Mouse (Mus musculus) heart, embryonic 11.5 days (tissue): ENCODE results near the gene Atp5d. TPM values are rescaled to one million over a fixed set of nuclear protein-coding genes. Genes with fewer than 3 reads are reported as not detected.
A peak's percentile ranks its signal among the peaks of the same experiment; 100 is the strongest.

Experiments used
- ATAC-seq: fragments of 200-750 bp; cut with Nextera tagmentation; replicated peaks from 2 replicates; pipeline ENCODE4 v1.8.0; 2017; ENCODE audit warnings: moderate library complexity; ENCODE audit not compliant: insufficient number of reproducible peaks, low FRiP score, low TSS enrichment
- H3K27ac ChIP-seq: fragments of 300-500 bp; sonication (generic); 2 replicates; pipeline ENCODE4 v1.5.1; 2014; ENCODE audit warnings: mild to moderate bottlenecking, low read depth, low read length
- H3K27me3 ChIP-seq: fragments of 300-500 bp; sonication (generic); 2 replicates; pipeline ENCODE4 v1.6.1; 2014; ENCODE audit warnings: mild to moderate bottlenecking, low read length, mixed read lengths; ENCODE audit not compliant: control insufficient read depth, insufficient read depth
- H3K36me3 ChIP-seq: fragments of 300-500 bp; sonication (generic); 2 replicates; pipeline ENCODE4 v1.6.1; 2014; ENCODE audit warnings: mild to moderate bottlenecking, low read length, moderate library complexity, mixed read lengths; ENCODE audit not compliant: control insufficient read depth, insufficient read depth
- H3K4me1 ChIP-seq: fragments of 300-500 bp; sonication (generic); 2 replicates; pipeline ENCODE4 v1.6.1; 2014; ENCODE audit warnings: low read length; ENCODE audit not compliant: control insufficient read depth, insufficient read depth
- H3K4me2 ChIP-seq: fragments of 300-500 bp; sonication (generic); 2 replicates; pipeline ENCODE4 v1.6.1; 2014; ENCODE audit warnings: mild to moderate bottlenecking, moderate library complexity
- H3K4me3 ChIP-seq: fragments of 300-500 bp; sonication (generic); 2 replicates; pipeline ENCODE4 v1.5.1; 2014; ENCODE audit warnings: low read depth, low read length
- H3K9ac ChIP-seq: fragments of 300-500 bp; sonication (generic); 2 replicates; pipeline ENCODE4 v1.6.1; 2014; ENCODE audit warnings: mild to moderate bottlenecking, low read depth, low read length, moderate library complexity
- H3K9me3 ChIP-seq: fragments of 300-500 bp; sonication (generic); replicated peaks from 2 replicates; pipeline ENCODE4 v1.6.1; 2016; ENCODE audit warnings: low read length; ENCODE audit not compliant: control insufficient read depth
- WGBS: fragments of 180-500 bp; shearing (Covaris S2); extraction: QIAGEN DNeasy Blood & Tissue Kit; methylation state at CpG from one replicate; pipeline ENCODE4 v1.1.7; 2014; ENCODE audit not compliant: insufficient replicate concordance; 5-methylcytosine and 5-hydroxymethylcytosine counted together
- polyA plus RNA-seq: library from polyadenylated mRNA; unstranded; fragments of >200 nt; fragmentation: Nextera tagmentation; extraction: Ambion mirVana; gene quantifications from 2 replicates; pipeline ENCODE4 v1.2.1, GENCODE M21; 2014

The Atp5d gene
- polyA plus RNA-seq, 1 experiment from 2014 or later: 785 TPM

DNA sequence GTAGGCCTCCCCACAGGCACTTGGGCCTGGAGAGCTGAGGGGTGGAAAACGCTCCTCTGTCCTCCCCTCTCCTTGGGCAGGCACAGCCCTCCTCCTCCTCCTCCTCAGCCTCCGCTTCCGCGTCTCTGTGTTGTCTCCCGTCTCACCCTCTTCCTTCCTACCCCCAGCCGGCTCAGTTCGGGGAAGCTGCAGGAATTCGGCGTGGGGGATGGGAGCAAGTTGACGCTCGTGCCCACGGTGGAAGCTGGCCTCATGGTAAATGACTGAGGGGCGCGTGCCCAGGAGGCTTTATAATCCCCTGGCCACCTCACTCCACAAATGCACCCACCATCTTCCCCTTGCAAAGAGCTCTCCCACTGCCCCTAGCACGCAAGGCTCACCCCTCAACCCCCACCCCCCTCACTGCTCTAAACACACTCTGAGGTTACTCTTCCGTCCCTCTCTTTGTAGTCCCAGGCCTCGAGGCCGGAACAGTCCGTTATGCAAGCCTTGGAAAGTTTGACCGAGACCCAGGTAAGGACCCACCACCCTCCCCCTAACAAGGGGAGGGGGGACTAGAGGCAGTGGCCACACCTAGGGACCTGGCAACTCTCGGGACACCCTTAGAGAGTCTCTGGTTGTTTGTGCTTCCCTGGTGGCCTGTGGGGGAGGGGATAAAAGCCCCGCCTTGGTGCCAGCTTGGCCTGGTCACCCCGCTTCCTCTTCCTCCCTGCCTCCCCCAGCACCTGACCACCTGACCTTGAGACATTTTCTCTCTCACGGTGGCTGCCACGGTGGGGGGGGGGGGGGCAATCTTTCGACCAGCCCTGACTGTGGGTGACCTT lies 13.0 kb downstream of the Atp5d start:
- Histone ChIP-seq H3K27me3 (no peaks in the 10 kb centered on the region), H3K4me3 (peak overlapping the region; percentile 96), H3K36me3 (peaks cover 42% of the 10 kb centered on the region), H3K4me1 (peaks cover 56% of the 10 kb centered on the region), H3K27ac (peak overlapping the region; percentile 99), H3K9ac (peak overlapping the region; percentile 99), H3K4me2 (peak overlapping the region; percentile 92), H3K9me3 (no peaks in the 10 kb centered on the region)
- 2% methylated on average over 23 of the region's 26 CpGs for WGBS
- no peak for ATAC-seq

DNA sequence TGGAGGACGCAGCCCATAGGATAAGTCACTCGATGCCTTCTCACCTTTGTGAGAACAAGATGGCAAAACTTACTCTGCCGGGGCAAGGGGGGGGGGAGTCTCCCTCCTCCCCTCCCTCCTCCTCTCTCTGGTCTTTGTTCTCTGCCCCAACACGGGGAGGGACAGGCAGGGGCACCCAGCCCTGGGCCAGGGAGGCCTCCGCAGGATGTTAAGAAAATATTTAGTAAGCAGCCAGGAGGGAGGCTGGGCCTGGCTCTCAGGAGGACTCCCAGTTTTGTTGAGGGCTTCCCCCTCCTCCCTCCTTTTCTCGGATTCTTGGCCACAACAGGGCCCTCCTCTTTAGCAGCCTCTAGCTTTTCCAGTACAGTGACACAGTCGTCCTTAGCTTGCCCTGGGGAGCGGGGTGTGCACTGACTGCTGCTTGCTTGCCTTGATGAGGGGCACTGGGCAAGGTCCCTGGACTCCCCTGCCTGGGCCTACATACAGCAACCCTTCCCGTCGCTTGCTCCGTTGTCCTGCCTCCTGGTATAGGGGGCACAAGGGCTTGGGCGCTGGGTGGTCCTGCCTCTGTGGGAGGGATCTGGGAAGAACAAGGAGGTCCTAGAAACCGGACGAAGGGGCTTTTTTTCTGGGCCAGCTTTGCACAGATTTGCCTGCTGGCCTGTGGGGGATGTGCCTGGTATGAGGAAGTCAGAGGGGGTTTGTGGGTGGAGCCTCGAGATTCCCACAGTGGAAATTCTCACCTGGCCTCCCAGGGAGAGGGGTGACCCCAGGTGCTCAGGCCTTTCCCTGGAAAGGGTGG lies 13.8 kb downstream of the Atp5d start:
- Histone ChIP-seq H3K9me3 (no peaks in the 10 kb centered on the region), H3K4me3 (peak overlapping the region; percentile 96), H3K27me3 (no peaks in the 10 kb centered on the region), H3K4me1 (peaks cover 56% of the 10 kb centered on the region), H3K4me2 (peak overlapping the region; percentile 92), H3K36me3 (peaks cover 49% of the 10 kb centered on the region), H3K27ac (peak overlapping the region; percentile 99), H3K9ac (peak overlapping the region; percentile 99)
- ATAC-seq: no peak
- WGBS: 14% methylated on average over 15 of the region's 15 CpGs

DNA sequence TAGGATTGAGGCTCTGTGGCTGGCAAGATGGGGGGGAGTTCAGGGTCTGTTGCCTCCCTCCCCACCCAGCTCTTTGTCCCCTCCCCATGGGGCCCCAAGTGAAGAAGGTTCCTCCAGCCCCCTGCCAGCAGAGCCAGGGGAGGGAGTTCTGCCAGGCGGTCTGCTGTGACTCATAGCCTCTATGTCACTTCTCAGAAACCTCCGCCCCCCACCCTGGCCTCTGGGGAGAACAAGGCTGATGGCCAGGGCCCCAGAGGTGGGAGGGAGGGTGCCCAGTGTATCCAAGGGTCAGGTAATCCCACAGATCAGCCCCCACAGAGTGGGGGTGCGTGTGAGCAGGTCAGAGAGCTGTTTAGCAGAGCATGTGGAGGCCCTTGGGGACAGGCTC lies 14.4 kb downstream of the Atp5d start:
- ATAC-seq: no peak
- no peaks in the 10 kb centered on the region for H3K9me3 ChIP-seq
- H3K36me3 ChIP-seq: peaks cover 49% of the 10 kb centered on the region
- 31% methylated on average over 3 of the region's 3 CpGs for WGBS
- H3K4me1 ChIP-seq: peaks cover 56% of the 10 kb centered on the region
- peak overlapping the region; percentile 92 for H3K4me2 ChIP-seq
- peak overlapping the region; percentile 96 for H3K4me3 ChIP-seq
- no peaks in the 10 kb centered on the region for H3K27me3 ChIP-seq
- H3K9ac ChIP-seq: peak overlapping the region; percentile 99
- peak overlapping the region; percentile 99 for H3K27ac ChIP-seq

DNA sequence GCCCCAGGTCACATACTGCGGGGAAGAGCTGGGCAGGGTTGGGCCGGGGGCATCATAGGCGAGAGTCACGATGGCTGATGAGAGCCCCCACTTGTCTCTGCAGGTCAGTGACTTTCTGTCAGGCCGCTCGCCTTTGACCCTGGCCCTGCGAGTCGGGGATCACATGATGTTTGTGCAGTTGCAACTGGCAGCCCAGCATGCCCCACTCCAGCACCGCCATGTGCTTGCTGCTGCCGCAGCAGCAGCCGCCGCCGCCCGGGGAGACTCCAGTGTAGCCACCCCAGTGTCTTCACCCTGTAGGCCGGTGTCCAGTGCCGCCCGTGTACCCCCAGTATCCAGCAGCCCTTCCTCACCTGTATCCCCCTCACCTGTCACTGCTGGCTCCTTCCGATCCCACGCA lies 15.3 kb downstream of the Atp5d start:
- peak overlapping the region; percentile 96 for H3K4me3 ChIP-seq

DNA sequence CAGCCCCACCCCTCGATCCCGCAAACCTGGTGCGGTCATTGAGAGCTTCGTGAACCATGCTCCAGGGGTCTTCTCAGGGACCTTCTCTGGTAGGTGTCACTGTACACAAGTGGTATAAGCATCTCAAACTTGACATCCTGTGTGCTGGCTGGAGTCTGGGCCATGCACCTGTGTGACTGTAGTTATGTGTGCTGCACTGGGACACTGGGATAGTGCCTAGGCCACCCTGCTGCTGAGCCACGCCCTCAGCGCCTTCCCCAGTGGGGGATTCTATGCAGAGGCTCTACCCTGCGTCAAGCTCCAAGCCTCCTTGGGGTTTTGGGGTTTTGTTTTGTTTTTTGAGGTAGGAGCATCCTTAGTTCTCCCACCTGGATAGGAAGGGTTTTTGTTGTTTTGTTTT lies 16.0 kb downstream of the Atp5d start:
- 85% methylated on average over 7 of the region's 7 CpGs for WGBS
- peaks cover 49% of the 10 kb centered on the region for H3K36me3 ChIP-seq
- no peak overlapping the region; the same call in 1 of the 2 replicates for H3K4me2 ChIP-seq
- no peak overlapping the region for H3K27ac ChIP-seq
- no peak for ATAC-seq
- H3K27me3 ChIP-seq: no peaks in the 10 kb centered on the region
- no peaks in the 10 kb centered on the region for H3K9me3 ChIP-seq
- no peak overlapping the region for H3K4me3 ChIP-seq
- peaks cover 71% of the 10 kb centered on the region for H3K4me1 ChIP-seq
- H3K9ac ChIP-seq: 0 out of 2 replicates have a peak overlapping the region, but pooled peaks have one; percentile 29

More for the DNA sequence above, 15.3 kb downstream of the Atp5d start:
- no peak for ATAC-seq
- no peaks in the 10 kb centered on the region for H3K27me3 ChIP-seq
- H3K9ac ChIP-seq: 0 out of 2 replicates have a peak overlapping the region, but pooled peaks have one; percentile 43
- H3K4me2 ChIP-seq: peak overlapping the region; percentile 92
- H3K36me3 ChIP-seq: peaks cover 49% of the 10 kb centered on the region
- H3K9me3 ChIP-seq: no peaks in the 10 kb centered on the region
- H3K4me1 ChIP-seq: peaks cover 64% of the 10 kb centered on the region
- 84% methylated on average over 19 of the region's 19 CpGs for WGBS
- H3K27ac ChIP-seq: peak overlapping the region; percentile 99; the same call in 1 of the 2 replicates

DNA sequence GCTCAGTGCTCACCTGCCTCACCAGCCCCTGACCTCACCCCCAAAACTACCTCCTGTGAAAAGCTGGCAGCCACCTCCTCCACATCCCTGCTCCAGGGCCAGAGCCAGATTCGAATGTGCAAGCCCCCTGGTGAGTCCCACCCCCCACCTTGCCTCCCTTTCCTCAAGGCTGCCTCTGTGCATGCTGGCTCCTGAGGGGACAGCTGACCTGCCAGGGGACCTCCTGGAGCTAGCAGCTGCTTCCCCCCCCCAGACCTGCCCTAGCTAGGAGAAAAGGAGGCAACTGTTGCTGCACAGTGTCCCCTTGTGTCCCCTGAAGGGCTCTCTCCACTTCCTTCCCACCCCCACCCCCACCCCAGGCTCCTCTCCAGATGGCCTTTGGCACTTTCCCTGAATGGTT lies 16.8 kb downstream of the Atp5d start:
- Histone ChIP-seq H3K9me3 (no peaks in the 10 kb centered on the region), H3K27me3 (no peaks in the 10 kb centered on the region), H3K4me3 (0 out of 2 replicates have a peak overlapping the region, but pooled peaks have one; percentile 2), H3K4me1 (peaks cover 75% of the 10 kb centered on the region), H3K27ac (0 out of 2 replicates have a peak overlapping the region, but pooled peaks have one; percentile 47), H3K4me2 (no peak overlapping the region), H3K36me3 (peaks cover 49% of the 10 kb centered on the region), H3K9ac (0 out of 2 replicates have a peak overlapping the region, but pooled peaks have one; percentile 12)
- no peak for ATAC-seq
- 53% methylated on average over 1 of the region's 1 CpGs for WGBS

DNA sequence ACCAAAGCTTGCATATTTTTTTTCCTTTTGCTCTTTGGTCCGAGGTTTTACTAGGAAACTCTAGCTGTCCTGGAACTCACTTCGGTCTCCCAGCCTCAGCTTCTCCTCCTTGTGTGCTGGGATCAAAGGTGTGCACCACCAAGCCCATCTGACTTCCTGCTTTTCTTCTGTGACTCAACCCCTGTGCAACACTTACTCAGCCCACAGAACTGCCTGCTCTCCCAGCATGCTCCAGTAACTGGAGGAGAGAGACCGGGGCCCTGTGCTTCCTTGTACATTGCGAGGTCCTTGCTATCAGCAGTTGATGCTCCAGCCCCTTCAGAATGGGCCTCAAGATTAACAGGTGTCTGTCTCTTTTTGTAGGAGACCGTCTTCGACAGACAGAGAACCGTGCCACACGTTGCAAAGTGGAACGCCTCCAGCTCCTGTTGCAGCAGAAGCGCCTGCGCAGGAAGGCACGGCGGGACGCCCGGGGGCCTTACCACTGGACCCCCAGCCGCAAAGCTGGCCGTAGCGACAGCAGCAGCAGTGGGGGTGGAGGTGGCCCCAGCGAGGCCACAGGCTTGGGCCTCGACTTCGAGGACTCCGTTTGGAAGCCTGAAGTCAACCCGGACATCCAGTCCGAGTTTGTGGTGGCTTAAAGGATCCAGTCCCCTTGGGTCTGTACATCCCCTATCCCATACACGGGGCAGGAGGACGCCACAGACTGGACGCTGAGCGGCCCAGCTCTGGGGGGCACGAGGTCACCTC lies 17.7 kb downstream of the Atp5d start:
- Histone ChIP-seq H3K36me3 (peaks cover 48% of the 10 kb centered on the region), H3K27ac (peak overlapping the region; percentile 57), H3K4me3 (no peak overlapping the region), H3K9ac (no peak overlapping the region), H3K4me2 (no peak overlapping the region), H3K27me3 (no peaks in the 10 kb centered on the region), H3K4me1 (peaks cover 84% of the 10 kb centered on the region), H3K9me3 (no peaks in the 10 kb centered on the region)
- 84% methylated on average over 29 of the region's 29 CpGs for WGBS
- no peak for ATAC-seq

DNA sequence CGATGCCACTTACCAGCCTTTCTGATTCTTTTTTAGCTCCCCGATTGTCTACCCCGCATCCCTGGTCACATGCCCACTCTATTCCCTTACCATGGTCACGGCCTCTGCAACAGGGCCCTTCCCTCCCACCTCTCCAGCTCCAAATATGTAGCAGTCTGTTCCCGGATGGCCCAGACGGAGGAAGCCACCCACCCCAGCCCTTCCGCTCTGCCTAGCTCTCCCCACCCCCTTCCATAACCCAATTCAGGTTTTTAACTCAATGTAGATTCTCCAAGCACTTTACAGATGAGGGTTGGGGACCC lies 18.3 kb downstream of the Atp5d start:
- Histone ChIP-seq H3K9ac (no peak overlapping the region), H3K9me3 (no peaks in the 10 kb centered on the region), H3K27ac (peak overlapping the region; percentile 57), H3K4me3 (no peak overlapping the region), H3K4me2 (no peak overlapping the region), H3K4me1 (peaks cover 89% of the 10 kb centered on the region), H3K27me3 (no peaks in the 10 kb centered on the region), H3K36me3 (peaks cover 45% of the 10 kb centered on the region)
- no peak for ATAC-seq
- WGBS: 58% methylated on average over 7 of the region's 7 CpGs
